Mouse (Mus musculus) urinary bladder, adult 2 months (tissue): ENCODE measurements around the gene Thumpd1. TPM values are rescaled to one million over a fixed set of nuclear protein-coding genes. Genes with fewer than 3 reads are reported as not detected.
"Not testable (repeated sequence)": the region's sequence is repeated elsewhere in the genome, so short reads cannot be mapped to it uniquely, and the experiment has no call there.

ENCODE experiments used
- DNase-seq: peaks from one replicate; pipeline ENCODE4 v3.0.0; 2022; ENCODE audit warnings: low spot score
- polyA plus RNA-seq: library from polyadenylated mRNA; depleted of rRNA; stranded (reverse); fragments of >200 nt; gene quantifications from 2 replicates; pipeline ENCODE4 v1.2.3, GENCODE M21; 2012; rRNA removed

Gene Thumpd1
- 29.7 and 31.3 TPM in 2 replicates for polyA plus RNA-seq

- DNase-seq = peak; percentile 88
Measured at GRCm38 (mm10) chr7:119720253-119720946, at the start of gene Thumpd1. Gene Thumpd1 (minus strand): TSS chr7:119720798.

GRCm38 (mm10) chr7:119769895-119770294, 49.3 kb upstream of the Thumpd1 start:
- no peak for DNase-seq

- no peak for DNase-seq
Measured at GRCm38 (mm10) chr7:119766996-119767395, 46.4 kb upstream of the Thumpd1 start.

GRCm38 (mm10) chr7:119764377-119764776, 43.8 kb upstream of the Thumpd1 start:
- no peak for DNase-seq

- DNase-seq = no peak
Measured at GRCm38 (mm10) chr7:119762166-119762697, 41.6 kb upstream of the Thumpd1 start.

GRCm38 (mm10) chr7:119760527-119760951, 39.9 kb upstream of the Thumpd1 start, which contains the start of gene Acsm3:
Gene Acsm3 (plus strand): TSS chr7:119760923.
- DNase-seq = no peak

- DNase-seq = no peak
Measured at GRCm38 (mm10) chr7:119753696-119754095, 33.1 kb upstream of the Thumpd1 start.

- DNase-seq = no peak
Measured at GRCm38 (mm10) chr7:119749942-119750341, 29.3 kb upstream of the Thumpd1 start.

- no peak for DNase-seq
Measured at GRCm38 (mm10) chr7:119748761-119749160, 28.2 kb upstream of the Thumpd1 start.

GRCm38 (mm10) chr7:119745869-119746268, 25.3 kb upstream of the Thumpd1 start:
- DNase-seq = no peak

GRCm38 (mm10) chr7:119744321-119744720, 23.7 kb upstream of the Thumpd1 start:
- no peak for DNase-seq

- not testable (repeated sequence) for DNase-seq
Measured at GRCm38 (mm10) chr7:119739798-119740468, 19.3 kb upstream of the Thumpd1 start.

GRCm38 (mm10) chr7:119738877-119739276, 18.3 kb upstream of the Thumpd1 start:
- DNase-seq = no peak

- DNase-seq = not testable (repeated sequence)
Measured at GRCm38 (mm10) chr7:119731262-119731661, 10.7 kb upstream of the Thumpd1 start.

- no peak for DNase-seq
Measured at GRCm38 (mm10) chr7:119727621-119728020, 7.0 kb upstream of the Thumpd1 start.

- no peak for DNase-seq
Measured at GRCm38 (mm10) chr7:119720947-119721310, 331 bp upstream of the Thumpd1 start.

GRCm38 (mm10) chr7:119714111-119714510, 6.5 kb downstream of the Thumpd1 start:
- no peak for DNase-seq

- DNase-seq = no peak
Measured at GRCm38 (mm10) chr7:119694926-119695325, 25.7 kb downstream of the Thumpd1 start.

GRCm38 (mm10) chr7:119692302-119692701, 28.3 kb downstream of the Thumpd1 start:
- no peak for DNase-seq

GRCm38 (mm10) chr7:119689726-119690125, 30.9 kb downstream of the Thumpd1 start, which contains the start of gene Acsm4:
Gene Acsm4 (plus strand): TSS chr7:119690026.
- DNase-seq = no peak

GRCm38 (mm10) chr7:119682699-119683098, 37.9 kb downstream of the Thumpd1 start:
- no peak for DNase-seq

GRCm38 (mm10) chr7:119680107-119680506, 40.5 kb downstream of the Thumpd1 start:
- DNase-seq = no peak

- no peak for DNase-seq
Measured at GRCm38 (mm10) chr7:119673465-119673864, 47.1 kb downstream of the Thumpd1 start.
